Mouse (Mus musculus): ENCODE results near the gene Gli1.

DNA sequence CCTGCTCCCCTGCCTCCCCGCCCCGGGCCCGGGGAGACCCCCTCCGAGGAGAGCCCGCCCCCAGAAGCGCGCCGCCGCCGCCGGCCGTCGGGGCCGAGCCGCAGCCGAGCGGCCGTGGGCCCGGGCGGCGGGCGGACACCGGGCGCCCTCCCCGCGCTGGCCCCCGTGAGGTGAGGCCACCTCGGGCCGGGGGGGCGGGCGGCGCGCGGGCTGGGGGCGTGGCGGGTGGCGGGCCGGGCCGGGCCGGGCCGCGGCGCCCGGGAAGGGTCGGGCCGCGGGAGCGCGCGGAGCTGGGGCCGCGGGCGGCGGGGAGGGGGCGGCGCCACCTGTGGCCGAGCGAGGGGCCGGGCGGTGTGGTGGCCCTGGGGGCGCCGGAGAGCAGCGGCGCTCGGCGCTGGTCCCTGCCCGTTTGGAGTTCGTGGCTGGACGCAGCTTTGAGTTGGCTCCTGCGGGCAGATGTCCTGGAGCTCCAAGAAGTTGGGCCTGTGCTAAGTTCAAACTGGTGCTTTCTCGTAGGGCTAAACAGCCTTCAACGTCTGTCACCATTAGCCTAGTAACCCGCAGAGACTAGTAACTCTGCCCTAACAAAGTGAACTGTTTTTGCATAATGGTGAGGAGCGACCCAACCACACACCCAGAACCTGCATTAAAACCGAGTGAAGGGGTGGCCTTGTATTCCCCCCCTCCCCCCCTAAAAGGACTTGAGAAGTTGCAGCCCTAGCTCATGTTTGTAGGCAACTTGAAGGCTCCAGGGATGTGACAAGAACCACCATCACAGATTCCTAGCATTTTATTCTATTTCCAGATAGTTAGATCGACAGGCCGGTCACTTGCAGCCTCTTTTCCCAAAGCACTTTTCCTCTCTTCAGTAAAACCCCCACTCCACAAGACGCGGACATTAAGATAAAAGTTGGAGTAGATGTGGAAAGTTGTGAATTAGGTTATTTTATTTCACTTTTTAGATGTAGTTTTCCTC is 39.3 kb upstream of the Gli1 start:
- peak; percentile 15; the same call in 1 of the 2 replicates for TF ChIP-seq CTCF (IDR thresholded peaks at IDR 0.05; ENCODE audit: low read depth)
- TF ChIP-seq EP300 (IDR thresholded peaks at IDR 0.05; ENCODE audit: low read depth): no peak

Data from liver, postnatal 0 days (tissue).